Mouse (Mus musculus): ENCODE results near the gene 6720489N17Rik.
"Not testable (repeated sequence)": the region's sequence is repeated elsewhere in the genome, so short reads cannot be mapped to it uniquely, and the experiment has no call there.

- TF ChIP-seq POLR2A (IDR thresholded peaks at IDR 0.05; ENCODE audit: borderline replicate concordance, extremely low read depth, insufficient read depth, insufficient read length, poor library complexity, severe bottlenecking); CTCF (IDR thresholded peaks at IDR 0.05; ENCODE audit: borderline replicate concordance, extremely low read depth, insufficient read depth, insufficient read length): not testable (repeated sequence)
These were observed at the start of gene 6720489N17Rik for GRCm38 (mm10) chr13:62623577-62624276.
